Mouse (Mus musculus): ENCODE data around the gene Tatdn3. TPM values are rescaled to one million over a fixed set of nuclear protein-coding genes. Genes with fewer than 3 reads are reported as not detected.

Gene Tatdn3
- total and polyA plus RNA-seq, 3 experiments = 11.9 to 14.6 (median 14.3) TPM

DNA sequence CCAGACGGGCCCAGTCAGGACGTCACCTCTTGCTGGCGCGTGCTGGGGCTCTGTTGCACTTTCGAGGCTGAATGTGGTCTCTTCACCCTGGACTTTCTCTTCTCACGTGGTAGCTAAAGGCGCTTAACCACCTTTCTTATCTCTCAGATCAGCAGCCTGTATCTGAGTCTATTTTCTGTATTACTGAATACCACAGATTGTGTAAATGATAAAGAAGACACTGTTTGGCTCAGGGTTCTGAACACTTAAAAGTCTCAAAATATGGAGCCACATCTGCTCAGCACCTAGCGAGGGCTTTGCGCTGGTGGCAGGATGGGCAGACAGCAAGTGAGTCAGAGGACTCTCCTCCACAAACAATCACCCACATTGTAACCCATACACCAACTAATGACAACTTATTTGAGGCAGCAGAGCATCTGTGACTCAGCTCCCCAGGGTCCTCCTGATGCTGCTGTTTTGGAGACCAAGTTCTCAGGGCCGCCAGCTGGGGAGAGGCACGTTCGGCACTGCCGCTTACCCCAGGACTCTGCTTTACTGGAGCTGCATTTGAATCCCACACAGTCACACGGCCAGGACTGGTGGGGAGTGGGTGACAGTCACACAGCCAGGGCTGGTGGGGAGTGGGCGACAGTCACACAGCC, 40.1 kb upstream of the Tatdn3 start:
- H3K4me1 ChIP-seq (ENCODE audit: control insufficient read depth, insufficient read depth, low read length) = no peaks in the 10 kb centered on the region
- 82% methylated on average over 15 of the region's 15 CpGs for WGBS
- intact Hi-C loops (cut with DNase I) = no loop called here

GRCm38 (mm10) chr1:191099772-191100291, 37.1 kb upstream of the Tatdn3 start:
- H3K79me2 ChIP-seq (replicated peaks; ENCODE audit: control insufficient read depth, insufficient read depth, low read length) = no peaks in the 10 kb centered on the region
- WGBS = 75% methylated on average over 5 of the region's 5 CpGs
- no peak overlapping the region for H3K27ac ChIP-seq
- no peak for DNase-seq
- intact Hi-C loops (cut with DNase I) = no loop called here
- TF ChIP-seq EP300 (IDR thresholded peaks at IDR 0.05; ENCODE audit: insufficient read depth, low read depth, low read length) = no peak
- no peak for TF ChIP-seq CTCF (IDR thresholded peaks at IDR 0.05)
- H3K4me3 ChIP-seq = no peak overlapping the region
- no peaks in the 10 kb centered on the region; the same call in 1 of the 2 replicates for H3K4me1 ChIP-seq (ENCODE audit: control insufficient read depth, insufficient read depth, low read length)
- no peaks in the 10 kb centered on the region for H3K36me3 ChIP-seq (ENCODE audit: control insufficient read depth, insufficient read depth, low read length)
- no peak overlapping the region for H3K9ac ChIP-seq (ENCODE audit: low read depth, low read length)
- H3K27me3 ChIP-seq (ENCODE audit: control insufficient read depth, insufficient read depth, low read length) = no peaks in the 10 kb centered on the region

More for the DNA sequence above, 40.1 kb upstream of the Tatdn3 start:
- H3K4me3 ChIP-seq = no peak overlapping the region
- DNase-seq = no peak
- H3K27me3 ChIP-seq (ENCODE audit: control insufficient read depth, insufficient read depth, low read length) = no peaks in the 10 kb centered on the region
- no peak overlapping the region for H3K27ac ChIP-seq
- TF ChIP-seq EP300 (IDR thresholded peaks at IDR 0.05; ENCODE audit: insufficient read depth, low read depth, low read length) = no peak
- no peak for TF ChIP-seq POLR2A (IDR thresholded peaks at IDR 0.05; ENCODE audit: insufficient read depth, low read depth, low read length)
- TF ChIP-seq CTCF (IDR thresholded peaks at IDR 0.05) = no peak
- no peaks in the 10 kb centered on the region for H3K36me3 ChIP-seq (ENCODE audit: control insufficient read depth, insufficient read depth, low read length)
- no peaks in the 10 kb centered on the region for H3K79me2 ChIP-seq (replicated peaks; ENCODE audit: control insufficient read depth, insufficient read depth, low read length)
- no peak overlapping the region for H3K9ac ChIP-seq (ENCODE audit: low read depth, low read length)

DNA sequence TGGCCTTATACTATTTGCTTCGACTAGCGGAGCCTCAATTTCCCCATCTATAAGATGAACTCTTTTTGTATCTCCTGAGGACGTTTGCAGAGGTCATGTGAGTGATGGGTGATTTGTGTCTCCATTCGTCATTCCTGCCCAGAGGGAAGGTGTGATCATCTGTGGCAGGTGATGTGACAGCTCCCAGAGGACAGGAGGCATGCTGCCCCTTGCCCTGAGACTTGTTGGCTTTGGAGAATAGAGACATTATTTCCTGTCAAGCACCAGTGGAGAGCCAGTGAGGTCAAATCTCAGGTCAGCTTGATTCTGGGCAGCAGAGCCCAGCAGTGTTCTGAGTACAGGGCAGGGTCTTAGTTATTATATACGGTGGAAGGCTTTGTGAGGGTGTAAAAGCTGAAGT, 36.4 kb upstream of the Tatdn3 start:
- Histone ChIP-seq H3K4me1 (ENCODE audit: control insufficient read depth, insufficient read depth, low read length) (no peaks in the 10 kb centered on the region; the same call in 1 of the 2 replicates), H3K9ac (ENCODE audit: low read depth, low read length) (no peak overlapping the region), H3K79me2 (replicated peaks; ENCODE audit: control insufficient read depth, insufficient read depth, low read length) (no peaks in the 10 kb centered on the region), H3K36me3 (ENCODE audit: control insufficient read depth, insufficient read depth, low read length) (no peaks in the 10 kb centered on the region), H3K4me3 (no peak overlapping the region), H3K27me3 (ENCODE audit: control insufficient read depth, insufficient read depth, low read length) (no peaks in the 10 kb centered on the region), H3K27ac (no peak overlapping the region)
- no peak for DNase-seq
- WGBS = 59% methylated on average over 5 of the region's 5 CpGs
- TF ChIP-seq POLR2A (IDR thresholded peaks at IDR 0.05; ENCODE audit: insufficient read depth, low read depth, low read length) = no peak
- TF ChIP-seq CTCF (IDR thresholded peaks at IDR 0.05) = no peak
- intact Hi-C loops (cut with DNase I) = no loop called here

- Histone ChIP-seq H3K36me3 (ENCODE audit: control insufficient read depth, insufficient read depth, low read length) (no peaks in the 10 kb centered on the region), H3K4me1 (ENCODE audit: control insufficient read depth, insufficient read depth, low read length) (no peaks in the 10 kb centered on the region; the same call in 1 of the 2 replicates), H3K4me3 (peak within 1 kb of the TSS; percentile 56), H3K27me3 (ENCODE audit: control insufficient read depth, insufficient read depth, low read length) (no peaks in the 10 kb centered on the region), H3K79me2 (replicated peaks; ENCODE audit: control insufficient read depth, insufficient read depth, low read length) (no peaks in the 10 kb centered on the region), H3K27ac (no peak within 1 kb of the TSS), H3K9ac (ENCODE audit: low read depth, low read length) (peak within 1 kb of the TSS; percentile 38)
- intact Hi-C loops (cut with DNase I) = no loop called here
- 2% methylated on average over 79 of the region's 95 CpGs for WGBS
- no peak for TF ChIP-seq EP300 (IDR thresholded peaks at IDR 0.05; ENCODE audit: insufficient read depth, low read depth, low read length)
- TF ChIP-seq CTCF (IDR thresholded peaks at IDR 0.05) = peak; percentile 65
- peak; percentile 64 for DNase-seq
Observed at GRCm38 (mm10) chr1:191097802-191098747, 35.3 kb upstream of the Tatdn3 start, which contains the start of gene Batf3. Batf3 (plus strand) TSS chr1:191097847.

GRCm38 (mm10) chr1:191096871-191097681, 34.3 kb upstream of the Tatdn3 start:
- WGBS = 64% methylated on average over 14 of the region's 14 CpGs
- no peaks in the 10 kb centered on the region for H3K27me3 ChIP-seq (ENCODE audit: control insufficient read depth, insufficient read depth, low read length)
- no peak overlapping the region for H3K4me3 ChIP-seq
- intact Hi-C loops (cut with DNase I) = no loop called here
- no peaks in the 10 kb centered on the region for H3K79me2 ChIP-seq (replicated peaks; ENCODE audit: control insufficient read depth, insufficient read depth, low read length)
- no peak overlapping the region for H3K9ac ChIP-seq (ENCODE audit: low read depth, low read length)
- no peak for TF ChIP-seq CTCF (IDR thresholded peaks at IDR 0.05)
- TF ChIP-seq POLR2A (IDR thresholded peaks at IDR 0.05; ENCODE audit: insufficient read depth, low read depth, low read length) = no peak
- TF ChIP-seq EP300 (IDR thresholded peaks at IDR 0.05; ENCODE audit: insufficient read depth, low read depth, low read length) = no peak
- H3K36me3 ChIP-seq (ENCODE audit: control insufficient read depth, insufficient read depth, low read length) = no peaks in the 10 kb centered on the region
- peaks cover 6% of the 10 kb centered on the region for H3K4me1 ChIP-seq (ENCODE audit: control insufficient read depth, insufficient read depth, low read length)
- no peak for DNase-seq
- H3K27ac ChIP-seq = no peak overlapping the region
